Comparison of ENCODE assay signal across 17 mouse cellular contexts in genomic region chr6:127723126-127723525, GRCm38 (mm10). TPM values are rescaled to one million over a fixed set of nuclear protein-coding genes. Genes with fewer than 3 reads are reported as not detected.
DNase-seq lines count a peak whose midpoint lies in the region; ATAC-seq and TF ChIP-seq lines count a peak whose summit lies in the region.
"Had no signal": no experiment of that assay in that cellular context is flagged by ENCODE, and none has a peak within 500 bp of the region (broad histone marks: within the 10 kb centered on the region; RNA-seq: fewer than 3 reads in every experiment).

No protein-coding gene starts in this region.

- WGBS in liver, embryonic 11.5 days: 38% methylated on average over 8 of the region's 8 CpGs
- WGBS in hindbrain, embryonic 14.5 days: 10% methylated on average over 8 of the region's 8 CpGs
- WGBS in olfactory bulb, adult 2 months: 29% methylated on average over 8 of the region's 8 CpGs
- WGBS in embryonic facial prominence, embryonic 10.5 days: 45% methylated on average over 8 of the region's 8 CpGs

- H3K4me1 ChIP-seq in liver, embryonic 11.5 days (replicated peaks; ENCODE audit: control insufficient read depth, insufficient read depth, low read length): no peaks in the 10 kb centered on the region
- peaks cover 12% of the 10 kb centered on the region for H3K4me1 ChIP-seq in hindbrain, embryonic 14.5 days (replicated peaks; ENCODE audit: control insufficient read depth, insufficient read depth, low read length)
- H3K4me1 ChIP-seq in olfactory bulb, adult 2 months (ENCODE audit: control insufficient read depth, insufficient read depth, low read length): peaks cover 5% of the 10 kb centered on the region; the same call in 1 of the 2 replicates
- peaks cover 6% of the 10 kb centered on the region for H3K4me1 ChIP-seq in embryonic facial prominence, embryonic 10.5 days

- no peaks in the 10 kb centered on the region for H3K27me3 ChIP-seq in liver, embryonic 11.5 days (replicated peaks; ENCODE audit: control insufficient read depth, insufficient read depth, low read length)
- no peaks in the 10 kb centered on the region for H3K27me3 ChIP-seq in hindbrain, embryonic 14.5 days (ENCODE audit: control insufficient read depth, insufficient read depth, low read length)
- no peaks in the 10 kb centered on the region for H3K27me3 ChIP-seq in embryonic facial prominence, embryonic 10.5 days (replicated peaks; ENCODE audit: low read depth, poor library complexity, severe bottlenecking)
- H3K27me3 ChIP-seq: heart, embryonic 12.5 days had no signal

- no peaks in the 10 kb centered on the region for H3K36me3 ChIP-seq in liver, embryonic 11.5 days (ENCODE audit: control insufficient read depth, insufficient read depth, low read length)
- H3K36me3 ChIP-seq in hindbrain, embryonic 14.5 days (replicated peaks; ENCODE audit: control insufficient read depth, insufficient read depth): no peaks in the 10 kb centered on the region
- no peaks in the 10 kb centered on the region for H3K36me3 ChIP-seq in embryonic facial prominence, embryonic 10.5 days (replicated peaks)
- H3K36me3 ChIP-seq: heart, embryonic 12.5 days had no signal

- no peak for ATAC-seq in liver, embryonic 11.5 days (replicated peaks; ENCODE audit: low FRiP score)
- ATAC-seq in hindbrain, embryonic 14.5 days (ENCODE audit: low FRiP score): no peak

- no peaks in the 10 kb centered on the region for H3K9me3 ChIP-seq in liver, embryonic 11.5 days (ENCODE audit: control insufficient read depth, low read length)
- no peaks in the 10 kb centered on the region for H3K9me3 ChIP-seq in hindbrain, embryonic 14.5 days (ENCODE audit: control insufficient read depth, low read length)
- H3K9me3 ChIP-seq in embryonic facial prominence, embryonic 10.5 days: no peaks in the 10 kb centered on the region
- H3K9me3 ChIP-seq: heart, embryonic 12.5 days had no signal

- H3K4me2 ChIP-seq in liver, embryonic 11.5 days: peak overlapping the region; percentile 7; the same call in 1 of the 2 replicates
- H3K4me2 ChIP-seq in hindbrain, embryonic 14.5 days (replicated peaks): peak overlapping the region; percentile 18; the same call in 1 of the 2 replicates
- H3K4me2 ChIP-seq: heart, embryonic 12.5 days had no signal

- no peak overlapping the region for H3K4me3 ChIP-seq in liver, embryonic 11.5 days (ENCODE audit: low read depth, low read length)
- H3K4me3 ChIP-seq in hindbrain, embryonic 14.5 days (replicated peaks; ENCODE audit: low read length): no peak overlapping the region
- H3K4me3 ChIP-seq in olfactory bulb, adult 2 months (ENCODE audit: insufficient read depth, low read depth, low read length): no peak overlapping the region
- no peak overlapping the region for H3K4me3 ChIP-seq in embryonic facial prominence, embryonic 10.5 days
- H3K4me3 ChIP-seq: erythroblast, embryonic 14.5 days; heart, embryonic 12.5 days had no signal

- no peak overlapping the region for H3K27ac ChIP-seq in liver, embryonic 11.5 days (ENCODE audit: low read depth, low read length)
- peak overlapping the region; percentile 38 for H3K27ac ChIP-seq in hindbrain, embryonic 14.5 days
- peak overlapping the region; percentile 57 for H3K27ac ChIP-seq in olfactory bulb, adult 2 months (ENCODE audit: insufficient read depth, low read depth, low read length)
- no peak overlapping the region for H3K27ac ChIP-seq in embryonic facial prominence, embryonic 10.5 days (replicated peaks)
- H3K27ac ChIP-seq: liver, embryonic 14.5 days had no signal

- no peak for TF ChIP-seq POLR2A in olfactory bulb, adult 2 months (IDR thresholded peaks at IDR 0.05; ENCODE audit: insufficient read depth, low read depth, low read length)

- TF ChIP-seq CTCF in olfactory bulb, adult 2 months (IDR thresholded peaks at IDR 0.05; ENCODE audit: insufficient read depth, low read depth, low read length): no peak

- no peak for DNase-seq in liver, embryonic 11.5 days (ENCODE audit: low spot score)
- no peak for DNase-seq in liver
- DNase-seq in c-Kit-positive CD71-negative TER-119-negative erythroid progenitor cells, embryonic 14.5 days (ENCODE audit: low read depth): peak; percentile 3
- DNase-seq in hindbrain, embryonic 14.5 days (ENCODE audit: low spot score): no peak
- no peak for DNase-seq in cerebellum, adult 9-10 months
- DNase-seq in embryonic facial prominence, embryonic 10.5 days (ENCODE audit: low spot score): no peak
- no peak for DNase-seq in gastrocnemius, postnatal 4 days (ENCODE audit: low spot score in 2 of 2)
- DNase-seq: cerebellum, postnatal 10 days; kidney, postnatal 4 days; lung, postnatal 36 days; right cerebral cortex, postnatal 14 days had no signal

- H3K9ac ChIP-seq in liver, embryonic 11.5 days (ENCODE audit: low read depth, low read length): no peak overlapping the region
- no peak overlapping the region for H3K9ac ChIP-seq in hindbrain, embryonic 14.5 days
- H3K9ac ChIP-seq: heart, embryonic 12.5 days; liver, embryonic 14.5 days had no signal

RNA-seq across cellular contexts. Expression of gene Prmt8, which starts 46.1 kb away (rescaled TPM):
- 0.10 and 0.18 TPM in 2 replicates for polyA plus RNA-seq in liver, embryonic 11.5 days (2014; fragmentation: Nextera tagmentation; extraction: Ambion mirVana)
- 35.0 and 37.4 TPM in 2 replicates for polyA plus RNA-seq in hindbrain, embryonic 14.5 days (2014; fragmentation: Nextera tagmentation; extraction: Ambion mirVana)
- polyA plus RNA-seq in olfactory bulb, adult 2 months (2012; ENCODE audit: insufficient read depth, insufficient read length, low replicate concordance, missing spikeins): 187 TPM in 1 of 2 replicates, not detected in the other
- 3.9 and 7.9 TPM in 2 replicates for polyA plus RNA-seq in embryonic facial prominence, embryonic 10.5 days (2016; fragmentation: Nextera tagmentation; extraction: Ambion mirVana)
- total RNA-seq in gastrocnemius, postnatal 4 days (2021): under 1 TPM; 0.16 to 0.17 TPM
- total RNA-seq: CH12.LX; gastrocnemius, adult 8-10 months had no signal
- polyA plus RNA-seq: erythroblast, embryonic 14.5 days had no signal

Comparison
In these comparisons a context has a peak if more than half of its experiments do, and no peak if none do; other contexts are left out.
1. H3K27ac ChIP-seq: peak in hindbrain, embryonic 14.5 days (single experiment) and olfactory bulb, adult 2 months (single experiment); none in liver, embryonic 11.5 days (single experiment) and embryonic facial prominence, embryonic 10.5 days (single experiment).